Mouse (Mus musculus) myocyte (in vitro differentiated cells): ENCODE measurements around the gene Fscn2. TPM values are rescaled to one million over a fixed set of nuclear protein-coding genes. Genes with fewer than 3 reads are reported as not detected.

Source experiments
- H3K27me3 ChIP-seq: one replicate; pipeline ENCODE4 v1.6.1; 2011; ENCODE audit not compliant: control insufficient read depth, insufficient read depth, insufficient read length
- H3K36me3 ChIP-seq: one replicate; pipeline ENCODE4 v1.6.1; 2011; ENCODE audit not compliant: control insufficient read depth, insufficient read depth
- H3K4me2 ChIP-seq: one replicate; pipeline ENCODE4 v1.6.1; 2011; ENCODE audit warnings: low read depth, control low read depth
- H3K4me3 ChIP-seq: one replicate; pipeline ENCODE4 v1.5.1; 2011; ENCODE audit warnings: mild to moderate bottlenecking, control low read depth, moderate library complexity
- H3K79me2 ChIP-seq: one replicate; pipeline ENCODE4 v1.6.1; 2011; ENCODE audit not compliant: control insufficient read depth, insufficient read depth
- H3ac ChIP-seq: one replicate; pipeline ENCODE4 v1.6.1; 2011; ENCODE audit not compliant: control insufficient read depth, insufficient read length
- CEBPB ChIP-seq: IDR thresholded peaks from 2 replicates; pipeline ENCODE4 v1.6.1; 2011; ENCODE audit warnings: mild to moderate bottlenecking, moderate library complexity; ENCODE audit not compliant: poor library complexity, insufficient read depth, severe bottlenecking
- E2F4 ChIP-seq: IDR thresholded peaks from one replicate; pipeline ENCODE4 v1.6.1; 2011; ENCODE audit warnings: mild to moderate bottlenecking, control low read depth, moderate library complexity; ENCODE audit not compliant: insufficient read depth
- MAX ChIP-seq: IDR thresholded peaks from one replicate; pipeline ENCODE4 v1.6.1; 2011; ENCODE audit warnings: low read depth, mild to moderate bottlenecking, control low read depth
- MYOD1 ChIP-seq, 3 experiments: IDR thresholded peaks; one replicate each; pipeline ENCODE4 v1.6.1; 2011; ENCODE audit warnings: control low read depth in 2 of 3, low read depth in 2 of 3, mild to moderate bottlenecking in 2 of 3, moderate library complexity in 1 of 3; ENCODE audit not compliant: insufficient read length in 2 of 3, control insufficient read depth in 1 of 3
- MYOG ChIP-seq, 3 experiments: IDR thresholded peaks; one replicate each; pipeline ENCODE4 v1.6.1; 2011; ENCODE audit warnings: control low read depth in 2 of 3, low read depth in 2 of 3, mild to moderate bottlenecking in 2 of 3; ENCODE audit not compliant: insufficient read length in 2 of 3, control insufficient read depth in 1 of 3, insufficient read depth in 1 of 3
- POLR2A ChIP-seq: IDR thresholded peaks from one replicate; pipeline ENCODE4 v1.6.1; 2011; ENCODE audit warnings: low read depth, mild to moderate bottlenecking, control low read depth, moderate library complexity; ENCODE audit not compliant: insufficient read length
- POLR2AphosphoS2 ChIP-seq: IDR thresholded peaks from one replicate; pipeline ENCODE4 v1.6.1; 2011; ENCODE audit warnings: low read depth, control low read depth; ENCODE audit not compliant: insufficient read length
- REST ChIP-seq: IDR thresholded peaks from one replicate; pipeline ENCODE4 v1.6.1; 2011; ENCODE audit warnings: mild to moderate bottlenecking, control low read depth, moderate library complexity; ENCODE audit not compliant: insufficient read depth, insufficient read length
- SRF ChIP-seq: IDR thresholded peaks from one replicate; pipeline ENCODE4 v1.6.1; 2011; ENCODE audit warnings: low read depth; ENCODE audit not compliant: control insufficient read depth, insufficient read length
- TCF12 ChIP-seq: IDR thresholded peaks from one replicate; pipeline ENCODE4 v1.6.1; 2011; ENCODE audit warnings: mild to moderate bottlenecking, control low read depth; ENCODE audit not compliant: poor library complexity, insufficient read depth, severe bottlenecking
- TCF3 ChIP-seq: IDR thresholded peaks from one replicate; pipeline ENCODE4 v1.6.1; 2011; ENCODE audit warnings: low read depth, control low read depth; ENCODE audit not compliant: insufficient read length
- USF1 ChIP-seq: IDR thresholded peaks from one replicate; pipeline ENCODE4 v1.6.1; 2011; ENCODE audit warnings: low read depth, mild to moderate bottlenecking, control low read depth, moderate library complexity
- polyA plus RNA-seq: library from polyadenylated mRNA; unstranded; fragments of >200 nt; fragmentation: generic; extraction: Trizol; gene quantifications from one replicate; pipeline ENCODE4 v1.2.1, GENCODE M21; 2012; ENCODE audit warnings: missing spikeins

Fscn2 gene
- polyA plus RNA-seq, 1 experiment: 1.1 TPM

- TF ChIP-seq TCF12: no peak
- TF ChIP-seq POLR2A: no peak
- no peak for TF ChIP-seq E2F4
- TF ChIP-seq MYOD1 (IDR thresholded peaks at IDR 0.05; ENCODE audit: control insufficient read depth in 1 of 3, insufficient read length in 2 of 3, low read depth in 2 of 3): no peak
- H3K79me2 ChIP-seq: no peaks in the 10 kb centered on the region
- H3K27me3 ChIP-seq: no peaks in the 10 kb centered on the region
- no peak overlapping the region for H3ac ChIP-seq
- peaks cover 33% of the 10 kb centered on the region for H3K36me3 ChIP-seq
- H3K4me3 ChIP-seq: no peak overlapping the region
- H3K4me2 ChIP-seq: no peak overlapping the region
Measured at GRCm38 (mm10) chr11:120386632-120387031, 25.3 kb downstream of the Fscn2 start.

- Histone ChIP-seq H3ac (no peak overlapping the region), H3K4me3 (no peak overlapping the region), H3K4me2 (no peak overlapping the region), H3K27me3 (no peaks in the 10 kb centered on the region), H3K36me3 (peaks cover 39% of the 10 kb centered on the region), H3K79me2 (no peaks in the 10 kb centered on the region)
- TF ChIP-seq TCF12: no peak
- no peak for TF ChIP-seq E2F4
- TF ChIP-seq CEBPB: no peak
- TF ChIP-seq REST: no peak
- TF ChIP-seq MYOD1 (IDR thresholded peaks at IDR 0.05; ENCODE audit: control insufficient read depth in 1 of 3, insufficient read length in 2 of 3, low read depth in 2 of 3): no peak
- TF ChIP-seq MYOG (IDR thresholded peaks at IDR 0.05; ENCODE audit: control insufficient read depth in 1 of 3, insufficient read depth in 1 of 3, insufficient read length in 2 of 3, low read depth in 2 of 3): no peak
- no peak for TF ChIP-seq POLR2AphosphoS2
- no peak for TF ChIP-seq USF1
- no peak for TF ChIP-seq TCF3
- TF ChIP-seq POLR2A: no peak
- TF ChIP-seq SRF: no peak
- TF ChIP-seq MAX: no peak
Measured at GRCm38 (mm10) chr11:120387157-120387556, 25.8 kb downstream of the Fscn2 start.

- TF ChIP-seq E2F4 (no peak), MAX (no peak), TCF12 (no peak), REST (no peak), TCF3 (no peak), USF1 (no peak), CEBPB (no peak), MYOD1 (IDR thresholded peaks at IDR 0.05; ENCODE audit: control insufficient read depth in 1 of 3, insufficient read length in 2 of 3, low read depth in 2 of 3) (no peak), MYOG (IDR thresholded peaks at IDR 0.05; ENCODE audit: control insufficient read depth in 1 of 3, insufficient read depth in 1 of 3, insufficient read length in 2 of 3, low read depth in 2 of 3) (no peak), POLR2A (no peak), POLR2AphosphoS2 (no peak), SRF (no peak)
- Histone ChIP-seq H3K4me3 (no peak overlapping the region), H3K79me2 (no peaks in the 10 kb centered on the region), H3K4me2 (no peak overlapping the region), H3K36me3 (peaks cover 36% of the 10 kb centered on the region), H3ac (no peak overlapping the region), H3K27me3 (no peaks in the 10 kb centered on the region)
Measured at GRCm38 (mm10) chr11:120388580-120388979, 27.2 kb downstream of the Fscn2 start.

- Histone ChIP-seq H3K79me2 (peaks cover 9% of the 10 kb centered on the region), H3K27me3 (no peaks in the 10 kb centered on the region), H3ac (no peak overlapping the region), H3K4me3 (no peak overlapping the region), H3K4me2 (no peak overlapping the region), H3K36me3 (peaks cover 49% of the 10 kb centered on the region)
- TF ChIP-seq CEBPB (no peak), SRF (no peak), TCF3 (no peak), REST (no peak), USF1 (no peak), MYOG (IDR thresholded peaks at IDR 0.05; ENCODE audit: control insufficient read depth in 1 of 3, insufficient read depth in 1 of 3, insufficient read length in 2 of 3, low read depth in 2 of 3) (no peak), MAX (no peak), POLR2A (no peak), E2F4 (no peak), TCF12 (no peak), MYOD1 (IDR thresholded peaks at IDR 0.05; ENCODE audit: control insufficient read depth in 1 of 3, insufficient read length in 2 of 3, low read depth in 2 of 3) (no peak), POLR2AphosphoS2 (no peak)
Measured at GRCm38 (mm10) chr11:120395661-120396060, 34.3 kb downstream of the Fscn2 start.

- Histone ChIP-seq H3K36me3 (peaks cover 60% of the 10 kb centered on the region), H3K4me3 (no peak overlapping the region), H3K4me2 (no peak overlapping the region), H3K27me3 (no peaks in the 10 kb centered on the region), H3K79me2 (peaks cover 9% of the 10 kb centered on the region), H3ac (no peak overlapping the region)
- no peak for TF ChIP-seq SRF
- peak in 2 of 3 experiments; percentile 43 to 81 for TF ChIP-seq MYOD1 (IDR thresholded peaks at IDR 0.05; ENCODE audit: control insufficient read depth in 1 of 3, insufficient read length in 2 of 3, low read depth in 2 of 3)
Measured at GRCm38 (mm10) chr11:120397602-120398001, 36.3 kb downstream of the Fscn2 start.
